Mouse (Mus musculus): Measurements from ENCODE around the gene Olfr470. TPM values are rescaled to one million over a fixed set of nuclear protein-coding genes. Genes with fewer than 3 reads are reported as not detected.
"Not testable (repeated sequence)": the region's sequence is repeated elsewhere in the genome, so short reads cannot be mapped to it uniquely, and the experiment has no call there.

The Olfr470 gene
- polyA plus RNA-seq (2016; fragmentation: Nextera tagmentation; extraction: Ambion mirVana): not detected in 2 replicates

DNA sequence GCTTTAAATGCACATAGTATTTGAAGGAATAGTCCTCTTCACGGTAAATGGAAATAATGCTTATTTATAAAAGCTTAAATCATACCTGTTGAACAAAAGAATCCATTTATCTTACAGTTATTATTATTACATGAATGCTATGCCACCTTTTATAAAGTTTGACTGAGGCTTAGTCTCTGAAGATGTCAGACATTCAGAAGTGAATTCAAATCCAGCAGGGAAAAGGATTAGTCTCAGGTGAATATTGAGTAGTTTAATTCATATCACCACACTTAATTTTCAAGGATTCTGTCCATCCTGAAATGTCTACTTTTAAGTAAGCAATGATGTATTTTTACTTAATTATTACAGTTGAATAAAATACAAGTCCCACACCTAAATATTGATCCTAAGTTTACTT is at the start of gene Olfr470:
Gene Olfr470, minus strand, starts transcription at position 101 of the 400 bp plus-strand sequence.
- not testable (repeated sequence) for H3K27ac ChIP-seq (replicated peaks); H3K9me3 ChIP-seq (replicated peaks); H3K4me3 ChIP-seq; H3K27me3 ChIP-seq (ENCODE audit: low read depth, poor library complexity, severe bottlenecking); H3K36me3 ChIP-seq; DNase-seq (ENCODE audit: low spot score); H3K4me1 ChIP-seq
- 87% methylated on average over 1 of the region's 1 CpGs for WGBS

DNA sequence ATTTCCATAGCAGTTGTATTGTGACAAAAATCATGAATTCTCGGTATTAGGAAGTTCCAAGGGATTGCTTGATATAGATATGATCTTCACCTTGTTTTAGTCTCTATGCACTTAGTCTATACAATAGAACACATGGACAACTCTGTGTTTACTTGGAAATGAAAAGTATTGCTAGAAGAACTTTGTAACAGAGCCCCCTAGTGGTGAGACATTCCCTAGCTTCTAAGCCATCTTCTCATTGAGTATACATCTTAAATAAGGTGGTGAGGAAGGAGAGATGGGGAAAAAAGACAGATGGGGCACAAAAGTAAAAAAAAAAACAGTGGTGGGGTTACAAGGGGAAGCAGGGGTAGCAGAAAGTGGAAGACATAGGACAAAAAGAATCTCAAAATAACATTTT is 5.6 kb downstream of the Olfr470 start:
- Histone ChIP-seq H3K27me3 (ENCODE audit: low read depth, poor library complexity, severe bottlenecking) (no peaks in the 10 kb centered on the region), H3K4me1 (no peaks in the 10 kb centered on the region), H3K27ac (replicated peaks) (no peak overlapping the region), H3K4me3 (no peak overlapping the region), H3K36me3 (no peaks in the 10 kb centered on the region), H3K9me3 (replicated peaks) (no peaks in the 10 kb centered on the region)
- DNase-seq (ENCODE audit: low spot score): no peak
- 77% methylated on average over 1 of the region's 1 CpGs for WGBS

DNA sequence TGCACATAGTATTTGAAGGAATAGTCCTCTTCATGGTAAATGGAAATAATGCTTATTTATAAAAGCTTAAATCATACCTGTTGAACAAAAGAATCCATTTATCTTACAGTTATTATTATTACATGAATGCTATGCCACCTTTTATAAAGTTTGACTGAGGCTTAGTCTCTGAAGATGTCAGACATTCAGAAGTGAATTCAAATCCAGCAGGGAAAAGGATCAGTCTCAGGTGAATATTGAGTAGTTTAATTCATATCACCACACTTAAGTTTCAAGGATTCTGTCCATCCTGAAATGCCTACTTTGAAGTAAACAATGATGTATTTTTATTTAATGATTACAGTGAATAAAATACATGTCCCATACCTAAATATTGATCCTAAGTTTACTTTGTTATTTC is 21.8 kb downstream of the Olfr470 start, which contains the start of gene Olfr469:
Gene Olfr469, minus strand, starts transcription at position 101 of the 400 bp plus-strand sequence.
- H3K27me3 ChIP-seq (ENCODE audit: low read depth, poor library complexity, severe bottlenecking); H3K9me3 ChIP-seq (replicated peaks); DNase-seq (ENCODE audit: low spot score); H3K4me1 ChIP-seq; H3K27ac ChIP-seq (replicated peaks); H3K4me3 ChIP-seq; H3K36me3 ChIP-seq: not testable (repeated sequence)

DNA sequence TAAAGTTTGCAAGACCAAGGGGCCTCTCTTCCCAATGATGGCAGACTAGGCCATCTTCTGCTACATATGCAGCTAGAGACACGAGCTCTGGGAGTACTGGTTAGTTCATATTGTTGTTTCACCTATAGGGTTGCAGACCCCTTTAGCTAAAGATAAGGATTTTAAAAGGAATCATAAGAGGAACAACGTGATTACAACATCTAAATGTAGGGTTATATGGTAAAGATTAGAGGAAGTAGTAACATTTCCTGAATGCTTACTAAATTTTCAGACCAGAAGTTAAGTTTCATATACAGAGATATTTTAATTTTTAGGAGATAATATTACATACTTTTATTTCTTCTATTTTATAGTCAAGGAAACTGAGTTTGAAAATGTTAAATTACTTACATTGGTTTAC is 23.4 kb downstream of the Olfr470 start:
- not testable (repeated sequence) for H3K36me3 ChIP-seq; DNase-seq (ENCODE audit: low spot score); H3K27me3 ChIP-seq (ENCODE audit: low read depth, poor library complexity, severe bottlenecking); H3K4me1 ChIP-seq; H3K4me3 ChIP-seq; H3K9me3 ChIP-seq (replicated peaks); H3K27ac ChIP-seq (replicated peaks)
- WGBS: 70% methylated on average over 2 of the region's 2 CpGs

DNA sequence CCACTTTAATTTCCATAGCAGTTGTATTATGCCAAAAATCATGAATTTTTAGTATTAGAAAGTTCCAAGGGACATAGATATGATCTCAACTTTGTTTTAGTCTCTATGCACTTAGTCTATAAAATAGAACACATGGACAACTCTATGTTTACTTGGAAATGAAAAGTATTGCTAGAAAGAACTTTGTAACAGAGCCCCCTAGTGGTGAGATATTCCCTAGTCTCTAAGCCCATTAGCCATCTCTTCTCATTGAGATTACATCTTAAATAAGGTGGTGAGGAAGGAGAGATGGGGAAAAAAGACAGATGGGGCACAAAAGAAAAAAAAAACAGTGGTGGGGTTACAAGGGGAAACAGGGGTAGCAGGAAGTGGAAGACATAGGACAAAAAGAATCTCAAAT is 27.8 kb downstream of the Olfr470 start:
- H3K27me3 ChIP-seq (ENCODE audit: low read depth, poor library complexity, severe bottlenecking): no peaks in the 10 kb centered on the region
- H3K9me3 ChIP-seq (replicated peaks): no peaks in the 10 kb centered on the region
- no peak for DNase-seq (ENCODE audit: low spot score)
- H3K27ac ChIP-seq (replicated peaks): no peak overlapping the region
- H3K4me1 ChIP-seq: no peaks in the 10 kb centered on the region
- no peak overlapping the region for H3K4me3 ChIP-seq
- H3K36me3 ChIP-seq: no peaks in the 10 kb centered on the region

DNA sequence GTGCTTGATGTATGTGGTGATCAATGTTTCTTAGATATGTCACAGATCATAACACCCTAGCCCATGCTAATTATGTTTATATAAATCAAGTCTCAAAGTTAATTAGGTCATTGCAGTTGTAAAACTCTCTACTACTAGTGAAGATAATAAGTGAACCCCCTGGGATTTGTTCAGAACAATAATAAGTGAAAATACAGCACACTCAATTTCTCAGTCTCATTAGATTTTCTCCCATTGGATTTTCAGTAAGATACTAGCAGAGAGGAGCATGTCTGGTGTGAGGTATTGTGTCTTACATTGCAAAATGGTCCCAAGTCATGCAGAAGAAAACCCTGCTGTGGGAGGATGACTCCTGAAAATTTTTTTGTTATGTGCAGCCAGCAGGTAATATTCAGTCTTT is 35.3 kb downstream of the Olfr470 start, which contains the start of gene Olfr467:
Gene Olfr467, plus strand, starts transcription at position 301 of the 400 bp plus-strand sequence.
- H3K4me1 ChIP-seq: no peaks in the 10 kb centered on the region
- no peaks in the 10 kb centered on the region for H3K27me3 ChIP-seq (ENCODE audit: low read depth, poor library complexity, severe bottlenecking)
- H3K4me3 ChIP-seq: no peak within 1 kb of the TSS
- no peaks in the 10 kb centered on the region for H3K9me3 ChIP-seq (replicated peaks)
- H3K27ac ChIP-seq (replicated peaks): no peak within 1 kb of the TSS
- no peaks in the 10 kb centered on the region for H3K36me3 ChIP-seq
- no peak for DNase-seq (ENCODE audit: low spot score)

DNA sequence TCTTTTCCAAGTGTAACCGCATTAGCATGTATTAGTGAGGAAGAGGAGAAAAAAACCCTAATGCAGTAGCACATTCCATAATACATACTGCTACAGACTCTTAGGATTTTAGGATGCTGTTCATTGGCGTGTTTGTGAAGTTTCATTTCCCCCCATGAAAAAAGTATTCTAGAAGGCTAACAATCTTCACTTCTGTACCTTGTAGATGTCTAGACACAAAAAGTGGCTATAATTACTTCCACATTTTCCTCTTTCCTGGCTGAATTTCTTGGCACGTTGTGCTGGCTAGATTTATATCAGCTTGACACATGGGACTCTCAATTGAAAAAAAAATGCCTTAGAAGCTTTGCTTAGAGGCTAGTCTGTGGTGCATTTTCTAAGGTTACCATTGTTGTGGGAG is 45.2 kb downstream of the Olfr470 start:
- no peak overlapping the region for H3K27ac ChIP-seq (replicated peaks)
- H3K4me1 ChIP-seq: no peaks in the 10 kb centered on the region
- H3K9me3 ChIP-seq (replicated peaks): peaks cover 3% of the 10 kb centered on the region; the same call in 1 of the 2 replicates
- no peak for DNase-seq (ENCODE audit: low spot score)
- H3K4me3 ChIP-seq: no peak overlapping the region
- H3K36me3 ChIP-seq: no peaks in the 10 kb centered on the region
- no peaks in the 10 kb centered on the region for H3K27me3 ChIP-seq (ENCODE audit: low read depth, poor library complexity, severe bottlenecking)
- 84% methylated on average over 3 of the region's 3 CpGs for WGBS

DNA sequence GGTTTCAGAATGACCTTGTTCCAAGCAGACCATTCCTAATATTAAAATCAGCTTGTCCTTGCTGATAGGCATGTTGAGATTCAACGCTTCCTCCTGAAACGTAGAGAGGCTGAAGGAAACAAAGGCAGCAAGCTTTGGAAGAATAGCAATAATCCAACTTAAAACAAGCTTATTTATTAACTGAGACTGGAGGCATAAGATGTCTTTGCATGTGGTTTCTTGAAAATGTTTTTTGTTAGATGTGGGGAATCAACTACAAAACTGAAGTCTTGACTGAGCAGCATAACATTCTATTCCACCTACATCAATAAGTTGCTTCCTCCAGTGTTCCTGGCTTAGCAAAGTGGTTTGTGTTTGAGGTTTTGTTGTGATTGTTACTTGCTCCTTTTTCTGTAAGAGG is 46.2 kb downstream of the Olfr470 start, which contains the start of gene Ovch2:
Gene Ovch2, minus strand, starts transcription at position 101 of the 400 bp plus-strand sequence.
- 90% methylated on average over 2 of the region's 2 CpGs for WGBS
- peaks cover 3% of the 10 kb centered on the region; the same call in 1 of the 2 replicates for H3K9me3 ChIP-seq (replicated peaks)

DNA sequence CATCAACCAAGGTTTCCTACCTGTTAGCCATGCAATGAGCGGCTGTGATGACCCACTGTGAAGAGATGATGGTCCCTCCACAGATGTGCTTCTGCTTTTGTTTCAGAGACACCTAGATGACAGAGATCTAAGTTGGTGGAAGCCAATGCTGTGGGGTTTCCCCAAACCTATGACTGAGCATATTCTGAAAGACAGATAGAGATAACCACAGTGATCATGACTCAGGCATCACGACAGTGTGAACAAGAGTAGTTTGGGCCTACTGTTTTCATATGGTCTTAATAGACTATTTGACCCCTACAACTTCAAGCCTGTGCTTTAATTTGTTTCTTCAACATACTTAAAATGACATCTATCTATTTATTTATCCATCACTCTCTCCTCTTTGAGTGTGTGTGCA is 50.8 kb downstream of the Olfr470 start:
- H3K4me3 ChIP-seq: no peak overlapping the region
- no peaks in the 10 kb centered on the region for H3K27me3 ChIP-seq (ENCODE audit: low read depth, poor library complexity, severe bottlenecking)
- no peak for DNase-seq (ENCODE audit: low spot score)
- H3K27ac ChIP-seq (replicated peaks): no peak overlapping the region
- no peaks in the 10 kb centered on the region for H3K9me3 ChIP-seq (replicated peaks)
- no peaks in the 10 kb centered on the region for H3K4me1 ChIP-seq
- WGBS: 85% methylated on average over 2 of the region's 2 CpGs
- H3K36me3 ChIP-seq: no peaks in the 10 kb centered on the region

More for the DNA sequence above, 46.2 kb downstream of the Olfr470 start, which contains the start of gene Ovch2:
- no peak within 1 kb of the TSS for H3K27ac ChIP-seq (replicated peaks)
- H3K36me3 ChIP-seq: no peaks in the 10 kb centered on the region
- H3K27me3 ChIP-seq (ENCODE audit: low read depth, poor library complexity, severe bottlenecking): no peaks in the 10 kb centered on the region
- no peak within 1 kb of the TSS for H3K4me3 ChIP-seq
- H3K4me1 ChIP-seq: no peaks in the 10 kb centered on the region
- no peak for DNase-seq (ENCODE audit: low spot score)

Other genes starting within 250 kb of the Olfr470 start
- gene 5330417H12Rik, start 222.3 kb downstream of the Olfr470 start, polyA plus RNA-seq (2016; fragmentation: Nextera tagmentation; extraction: Ambion mirVana): not detected in 2 replicates
- gene Cyb5r2, start 89.5 kb downstream of the Olfr470 start, polyA plus RNA-seq (2016; fragmentation: Nextera tagmentation; extraction: Ambion mirVana): 0.39 and 0.40 TPM in 2 replicates
- not detected in 2 replicates for gene Ovch2, start 46.3 kb downstream of the Olfr470 start, polyA plus RNA-seq (2016; fragmentation: Nextera tagmentation; extraction: Ambion mirVana)
- gene Olfr467, start 35.2 kb downstream of the Olfr470 start, polyA plus RNA-seq (2016; fragmentation: Nextera tagmentation; extraction: Ambion mirVana): not detected in 2 replicates
- gene Olfr469, start 21.9 kb downstream of the Olfr470 start, polyA plus RNA-seq (2016; fragmentation: Nextera tagmentation; extraction: Ambion mirVana): not detected in 2 replicates
- 0.02 TPM in 1 of 2 replicates, not detected in the other for gene Olfr472, start 50.4 kb upstream of the Olfr470 start, polyA plus RNA-seq (2016; fragmentation: Nextera tagmentation; extraction: Ambion mirVana)
- gene Olfr473, start 83.0 kb upstream of the Olfr470 start, polyA plus RNA-seq (2016; fragmentation: Nextera tagmentation; extraction: Ambion mirVana): not detected in 2 replicates
- gene Olfr474, start 107.2 kb upstream of the Olfr470 start, polyA plus RNA-seq (2016; fragmentation: Nextera tagmentation; extraction: Ambion mirVana): not detected in 2 replicates
- gene Olfr476, start 117.3 kb upstream of the Olfr470 start, polyA plus RNA-seq (2016; fragmentation: Nextera tagmentation; extraction: Ambion mirVana): not detected in 2 replicates
- not detected in 2 replicates for gene Olfr477, start 139.2 kb upstream of the Olfr470 start, polyA plus RNA-seq (2016; fragmentation: Nextera tagmentation; extraction: Ambion mirVana)
- not detected in 2 replicates for gene Olfr478, start 186.5 kb upstream of the Olfr470 start, polyA plus RNA-seq (2016; fragmentation: Nextera tagmentation; extraction: Ambion mirVana)
- not detected in 2 replicates for gene Olfr479, start 203.2 kb upstream of the Olfr470 start, polyA plus RNA-seq (2016; fragmentation: Nextera tagmentation; extraction: Ambion mirVana)
- not detected in 2 replicates for gene Olfr480, start 219.9 kb upstream of the Olfr470 start, polyA plus RNA-seq (2016; fragmentation: Nextera tagmentation; extraction: Ambion mirVana)
- gene Olfr481, start 232.4 kb upstream of the Olfr470 start, polyA plus RNA-seq (2016; fragmentation: Nextera tagmentation; extraction: Ambion mirVana): not detected in 2 replicates